Mouse (Mus musculus): ENCODE measurements at regions not wholly inside any gene's neighbourhood (a gene's known extent, or its start where the extent isn't known, plus 50 kb on each side); places are given as distances from the start of the nearest gene placed in this dataset.
"Not testable (repeated sequence)": the region's sequence is repeated elsewhere in the genome, so short reads cannot be mapped to it uniquely, and the experiment has no call there.

- no peak for DNase-seq
These were observed 289.8 kb upstream of the Ift57 start for GRCm38 (mm10) chr16:49409235-49409634.

- no peak for DNase-seq
These were observed 268.7 kb upstream of the Ift57 start for GRCm38 (mm10) chr16:49430296-49430695.

- DNase-seq, result no peak
These were observed 267.1 kb upstream of the Ift57 start for GRCm38 (mm10) chr16:49431902-49432301.

- DNase-seq, result no peak
These were observed 257.8 kb upstream of the Ift57 start for GRCm38 (mm10) chr16:49441225-49441624.

- DNase-seq, result not testable (repeated sequence)
These were observed 251.7 kb upstream of the Ift57 start for GRCm38 (mm10) chr16:49447356-49447755.

GRCm38 (mm10) chr16:49493881-49494280 lies 205.2 kb upstream of the Ift57 start:
- peak in 1 of 2 experiments; percentile 36 for DNase-seq

GRCm38 (mm10) chr16:49497521-49498010 lies 201.5 kb upstream of the Ift57 start:
- DNase-seq, result no peak

- DNase-seq, result peak; percentile 23 to 62
These were observed 198.2 kb upstream of the Ift57 start for GRCm38 (mm10) chr16:49500818-49501217.

- DNase-seq, result peak in 1 of 2 experiments; percentile 39
These were observed 195.1 kb upstream of the Ift57 start for GRCm38 (mm10) chr16:49503897-49504413.

- no peak for DNase-seq
These were observed 194.4 kb upstream of the Ift57 start for GRCm38 (mm10) chr16:49504669-49505068.

GRCm38 (mm10) chr16:49505271-49505670 lies 193.8 kb upstream of the Ift57 start:
- peak in 1 of 2 experiments; percentile 14 for DNase-seq

- no peak for DNase-seq
These were observed 180.2 kb upstream of the Ift57 start for GRCm38 (mm10) chr16:49518844-49519243.

GRCm38 (mm10) chr16:49520411-49520810 lies 178.6 kb upstream of the Ift57 start:
- DNase-seq, result no peak

- peak in 1 of 2 experiments; percentile 32 for DNase-seq
These were observed 177.3 kb upstream of the Ift57 start for GRCm38 (mm10) chr16:49521685-49522084.

- DNase-seq, result no peak
These were observed 176.5 kb upstream of the Ift57 start for GRCm38 (mm10) chr16:49522576-49522975.

- peak in 1 of 2 experiments; percentile 37 for DNase-seq
These were observed 170.4 kb upstream of the Ift57 start for GRCm38 (mm10) chr16:49528618-49529017.

- DNase-seq, result peak in 1 of 2 experiments; percentile 29
These were observed 170.0 kb upstream of the Ift57 start for GRCm38 (mm10) chr16:49529060-49529459.

GRCm38 (mm10) chr16:49530051-49530450 lies 169.0 kb upstream of the Ift57 start:
- no peak for DNase-seq

- DNase-seq, result no peak
These were observed 166.9 kb upstream of the Ift57 start for GRCm38 (mm10) chr16:49532071-49532686.

- DNase-seq, result peak in 1 of 2 experiments; percentile 7
These were observed 165.5 kb upstream of the Ift57 start for GRCm38 (mm10) chr16:49533498-49533998.

- no peak for DNase-seq
These were observed 148.8 kb upstream of the Ift57 start for GRCm38 (mm10) chr16:49550231-49550630.

- DNase-seq, result no peak
These were observed 129.0 kb upstream of the Ift57 start for GRCm38 (mm10) chr16:49570031-49570430.

- DNase-seq, result peak in 1 of 2 experiments; percentile 5
These were observed 126.4 kb upstream of the Ift57 start for GRCm38 (mm10) chr16:49572485-49573170.
